Mouse (Mus musculus) E14TG2a.4 (cell line): ENCODE results near the gene Crls1.

Experiments
- CTCF ChIP-seq: conservative IDR thresholded peaks from 2 replicates; pipeline ENCODE4 v1.5.1; 2014; ENCODE audit warnings: low read length
- POU5F1 ChIP-seq: IDR thresholded peaks from 2 replicates; pipeline ENCODE4 v1.6.1; 2014; ENCODE audit warnings: low read length, borderline replicate concordance

GRCm38 (mm10) chr2:132900596-132900995 lies 54.1 kb downstream of the Crls1 start:
- TF ChIP-seq CTCF (no peak), POU5F1 (no peak)
